In the genomic region with DNA sequence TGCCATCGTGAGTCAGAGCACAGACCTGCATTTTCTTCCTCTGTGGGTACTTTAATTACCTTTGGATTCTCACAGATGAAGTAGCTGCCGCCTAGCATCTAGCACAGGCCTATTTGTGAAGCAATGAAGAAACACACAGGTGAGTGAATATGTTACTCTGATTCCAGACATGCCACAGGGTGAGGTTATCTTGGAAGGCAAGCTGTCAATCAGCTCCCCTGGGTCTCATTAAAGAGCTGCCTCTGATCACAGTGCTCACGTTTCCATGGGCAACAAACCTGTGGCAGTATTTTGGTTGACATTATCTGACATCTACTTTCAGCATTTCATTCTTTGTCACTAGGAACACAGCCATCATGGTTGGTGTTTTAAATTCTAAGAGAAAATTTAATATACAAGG, we compare ENCODE assay signal across 14 mouse cellular contexts.
"Had no signal": no experiment of that assay in that cellular context is flagged by ENCODE, and none has a peak within 500 bp of the region (broad histone marks: within the 10 kb centered on the region; RNA-seq: fewer than 3 reads in every experiment).

No protein-coding gene starts in this region.

- H3K27me3 ChIP-seq: kidney, embryonic 15.5 days; liver, embryonic 13.5 days; neural tube, embryonic 13.5 days had no signal

- H3K4me2 ChIP-seq: kidney, embryonic 15.5 days; liver, embryonic 13.5 days; neural tube, embryonic 13.5 days had no signal

- H3K36me3 ChIP-seq: kidney, embryonic 15.5 days; liver, embryonic 13.5 days; neural tube, embryonic 13.5 days had no signal

- H3K4me3 ChIP-seq: kidney, embryonic 15.5 days; left cerebral cortex, adult 2 months; liver, embryonic 13.5 days; myocyte; neural tube, embryonic 13.5 days had no signal

- H3K27ac ChIP-seq: kidney, embryonic 15.5 days; left cerebral cortex, adult 2 months; liver, embryonic 13.5 days; neural tube, embryonic 13.5 days had no signal

- DNase-seq: kidney, adult 11 months; kidney, adult 8-10 months; kidney, postnatal 10 days; kidney, postnatal 36 days; layer of hippocampus, postnatal 36 days; liver, embryonic 13.5 days; lung, adult 2 months; lung, postnatal 14 days; lung, postnatal 4 days; thymus, postnatal 25 days had no signal

- H3K9me3 ChIP-seq: kidney, embryonic 15.5 days; liver, embryonic 13.5 days; neural tube, embryonic 13.5 days had no signal

- H3K4me1 ChIP-seq: kidney, embryonic 15.5 days; liver, embryonic 13.5 days had no signal

- H3K9ac ChIP-seq: kidney, embryonic 15.5 days; liver, embryonic 13.5 days; neural tube, embryonic 13.5 days had no signal
